Mouse (Mus musculus) forebrain, postnatal 0 days (tissue): ENCODE results near the gene Ngp. TPM values are rescaled to one million over a fixed set of nuclear protein-coding genes. Genes with fewer than 3 reads are reported as not detected.

Experiments used
- ATAC-seq: fragments of 200-750 bp; cut with Nextera tagmentation; 2 replicates; pipeline ENCODE4 v1.8.0; 2017; ENCODE audit warnings: mild to moderate bottlenecking, moderate library complexity
- DNase-seq: peaks from one replicate; pipeline ENCODE4 v3.0.0-alpha.2; 2015
- H3K27ac ChIP-seq: fragments of 300-500 bp; sonication (generic); 2 replicates; pipeline ENCODE4 v1.5.1; 2014; ENCODE audit warnings: low read depth, mild to moderate bottlenecking, antibody characterized with exemption, low read length, moderate library complexity, mixed read lengths
- H3K27me3 ChIP-seq: fragments of 300-500 bp; sonication (generic); 2 replicates; pipeline ENCODE4 v1.6.1; 2014; ENCODE audit warnings: mild to moderate bottlenecking, low read length, mixed read lengths; ENCODE audit not compliant: insufficient read depth
- H3K36me3 ChIP-seq: fragments of 300-500 bp; sonication (generic); 2 replicates; pipeline ENCODE4 v1.6.1; 2014; ENCODE audit warnings: mild to moderate bottlenecking, moderate library complexity; ENCODE audit not compliant: insufficient read depth
- H3K4me1 ChIP-seq: fragments of 300-500 bp; sonication (generic); 2 replicates; pipeline ENCODE4 v1.6.1; 2014; ENCODE audit warnings: antibody characterized with exemption; ENCODE audit not compliant: insufficient read depth
- H3K4me2 ChIP-seq: fragments of 300-500 bp; sonication (generic); 2 replicates; pipeline ENCODE4 v1.6.1; 2014; ENCODE audit warnings: low read depth, mild to moderate bottlenecking, moderate library complexity
- H3K4me3 ChIP-seq: fragments of 300-500 bp; sonication (generic); 2 replicates; pipeline ENCODE4 v1.5.1; 2014; ENCODE audit warnings: low read depth, low read length, mixed read lengths
- H3K9ac ChIP-seq: fragments of 300-500 bp; sonication (generic); 2 replicates; pipeline ENCODE4 v1.6.1; 2014; ENCODE audit warnings: mild to moderate bottlenecking
- H3K9me3 ChIP-seq: fragments of 300-500 bp; sonication (generic); 2 replicates; pipeline ENCODE4 v1.6.1; 2016; ENCODE audit warnings: low read length
- CTCF ChIP-seq: sonication (generic); IDR thresholded peaks from 2 replicates; pipeline ENCODE4 v1.5.1; 2016; ENCODE audit warnings: antibody characterized with exemption, control low read depth, low read depth
- WGBS: fragments of 180-500 bp; shearing (Covaris S2); extraction: QIAGEN DNeasy Blood & Tissue Kit; methylation state at CpG from one replicate; pipeline ENCODE4 v1.1.7; 2014; 5-methylcytosine and 5-hydroxymethylcytosine counted together
- polyA plus RNA-seq: library from polyadenylated mRNA; unstranded; fragments of >200 nt; fragmentation: Nextera tagmentation; extraction: Ambion mirVana; gene quantifications from 2 replicates; pipeline ENCODE4 v1.2.1, GENCODE M21; 2015
- total RNA-seq: library from RNA; depleted of rRNA; stranded (reverse); fragments of >200 nt; gene quantifications from 2 replicates; pipeline ENCODE4 v1.2.3, GENCODE M21; 2014

The Ngp gene
- total and polyA plus RNA-seq, 2 experiments from 2014 or later, result 1.4 TPM; not detected in 1

- TF ChIP-seq CTCF, result no peak
- WGBS, result 87% methylated on average over 3 of the region's 3 CpGs
Measured at GRCm38 (mm10) chr9:110452523-110452922, 33.0 kb downstream of the Ngp start.

GRCm38 (mm10) chr9:110457926-110458325 lies 38.4 kb downstream of the Ngp start:
- H3K36me3 ChIP-seq, result peaks cover 7% of the 10 kb centered on the region
- H3K9ac ChIP-seq, result no peak overlapping the region
- H3K4me2 ChIP-seq, result no peak overlapping the region
- ATAC-seq (no peak), DNase-seq (no peak)
- TF ChIP-seq CTCF, result no peak
- H3K9me3 ChIP-seq, result no peaks in the 10 kb centered on the region
- H3K27ac ChIP-seq, result no peak overlapping the region
- no peaks in the 10 kb centered on the region for H3K4me1 ChIP-seq
- H3K4me3 ChIP-seq, result no peak overlapping the region
- H3K27me3 ChIP-seq, result no peaks in the 10 kb centered on the region
- WGBS, result 80% methylated on average over 3 of the region's 3 CpGs

More at GRCm38 (mm10) chr9:110452523-110452922, 33.0 kb downstream of the Ngp start:
- Histone ChIP-seq H3K9ac (no peak overlapping the region), H3K4me2 (no peak overlapping the region), H3K9me3 (no peaks in the 10 kb centered on the region), H3K27ac (no peak overlapping the region), H3K27me3 (no peaks in the 10 kb centered on the region), H3K36me3 (peaks cover 13% of the 10 kb centered on the region), H3K4me1 (peaks cover 4% of the 10 kb centered on the region; the same call in 1 of the 2 replicates), H3K4me3 (no peak overlapping the region)
- no peak for DNase-seq
- ATAC-seq, result no peak

- H3K36me3 ChIP-seq, result peaks cover 7% of the 10 kb centered on the region
- H3K9me3 ChIP-seq, result no peaks in the 10 kb centered on the region
- DNase-seq (no peak), ATAC-seq (no peak)
- 89% methylated on average over 2 of the region's 2 CpGs for WGBS
- H3K4me3 ChIP-seq, result no peak overlapping the region
- no peak overlapping the region for H3K9ac ChIP-seq
- no peaks in the 10 kb centered on the region for H3K27me3 ChIP-seq
- H3K4me2 ChIP-seq, result no peak overlapping the region
- no peak for TF ChIP-seq CTCF
- no peak overlapping the region for H3K27ac ChIP-seq
- no peaks in the 10 kb centered on the region for H3K4me1 ChIP-seq
Measured at GRCm38 (mm10) chr9:110459145-110459727, 39.7 kb downstream of the Ngp start.

- DNase-seq (no peak), ATAC-seq (no peak)
- H3K27ac ChIP-seq, result no peak overlapping the region
- no peak overlapping the region for H3K4me2 ChIP-seq
- H3K27me3 ChIP-seq, result no peaks in the 10 kb centered on the region
- 90% methylated on average over 18 of the region's 18 CpGs for WGBS
- TF ChIP-seq CTCF, result no peak
- H3K9ac ChIP-seq, result no peak overlapping the region
- H3K4me3 ChIP-seq, result no peak overlapping the region
- no peaks in the 10 kb centered on the region for H3K9me3 ChIP-seq
- peaks cover 7% of the 10 kb centered on the region; the same call in 1 of the 2 replicates for H3K36me3 ChIP-seq
- no peaks in the 10 kb centered on the region for H3K4me1 ChIP-seq
Measured at GRCm38 (mm10) chr9:110460884-110461815, 41.6 kb downstream of the Ngp start.

GRCm38 (mm10) chr9:110462321-110462720 lies 42.8 kb downstream of the Ngp start:
- 73% methylated on average over 7 of the region's 7 CpGs for WGBS
- H3K9ac ChIP-seq, result no peak overlapping the region
- H3K27me3 ChIP-seq, result no peaks in the 10 kb centered on the region
- DNase-seq (no peak), ATAC-seq (no peak)
- H3K27ac ChIP-seq, result no peak overlapping the region
- no peak for TF ChIP-seq CTCF
- H3K9me3 ChIP-seq, result no peaks in the 10 kb centered on the region
- no peaks in the 10 kb centered on the region for H3K4me1 ChIP-seq
- no peak overlapping the region for H3K4me2 ChIP-seq
- peaks cover 7% of the 10 kb centered on the region; the same call in 1 of the 2 replicates for H3K36me3 ChIP-seq
- no peak overlapping the region for H3K4me3 ChIP-seq

- no peak for TF ChIP-seq CTCF
Measured at GRCm38 (mm10) chr9:110463983-110464591, 44.5 kb downstream of the Ngp start.

More at GRCm38 (mm10) chr9:110463983-110464591, 44.5 kb downstream of the Ngp start:
- Histone ChIP-seq H3K27ac (no peak overlapping the region), H3K36me3 (0 out of 2 replicates have a peak, but pooled peaks cover 4% of the 10 kb centered on the region), H3K4me2 (no peak overlapping the region), H3K9ac (no peak overlapping the region), H3K4me1 (no peaks in the 10 kb centered on the region), H3K9me3 (no peaks in the 10 kb centered on the region), H3K4me3 (no peak overlapping the region), H3K27me3 (no peaks in the 10 kb centered on the region)
- DNase-seq (no peak), ATAC-seq (no peak)
- 90% methylated on average over 6 of the region's 6 CpGs for WGBS
